Mouse (Mus musculus) myocyte (in vitro differentiated cells): Measurements from ENCODE around the gene Rbms3. TPM values are rescaled to one million over a fixed set of nuclear protein-coding genes. Genes with fewer than 3 reads are reported as not detected.

Experiments used
- H3K27me3 ChIP-seq: one replicate; pipeline ENCODE4 v1.6.1; 2011; ENCODE audit not compliant: control insufficient read depth, insufficient read depth, insufficient read length
- H3K36me3 ChIP-seq: one replicate; pipeline ENCODE4 v1.6.1; 2011; ENCODE audit not compliant: control insufficient read depth, insufficient read depth
- H3K4me2 ChIP-seq: one replicate; pipeline ENCODE4 v1.6.1; 2011; ENCODE audit warnings: low read depth, control low read depth
- H3K4me3 ChIP-seq: one replicate; pipeline ENCODE4 v1.5.1; 2011; ENCODE audit warnings: mild to moderate bottlenecking, control low read depth, moderate library complexity
- H3K79me2 ChIP-seq: one replicate; pipeline ENCODE4 v1.6.1; 2011; ENCODE audit not compliant: control insufficient read depth, insufficient read depth
- H3ac ChIP-seq: one replicate; pipeline ENCODE4 v1.6.1; 2011; ENCODE audit not compliant: control insufficient read depth, insufficient read length
- CEBPB ChIP-seq: IDR thresholded peaks from 2 replicates; pipeline ENCODE4 v1.6.1; 2011; ENCODE audit warnings: mild to moderate bottlenecking, moderate library complexity; ENCODE audit not compliant: poor library complexity, insufficient read depth, severe bottlenecking
- E2F4 ChIP-seq: IDR thresholded peaks from one replicate; pipeline ENCODE4 v1.6.1; 2011; ENCODE audit warnings: mild to moderate bottlenecking, control low read depth, moderate library complexity; ENCODE audit not compliant: insufficient read depth
- MAX ChIP-seq: IDR thresholded peaks from one replicate; pipeline ENCODE4 v1.6.1; 2011; ENCODE audit warnings: low read depth, mild to moderate bottlenecking, control low read depth
- MYOD1 ChIP-seq, 3 experiments: IDR thresholded peaks; one replicate each; pipeline ENCODE4 v1.6.1; 2011; ENCODE audit warnings: control low read depth in 2 of 3, low read depth in 2 of 3, mild to moderate bottlenecking in 2 of 3, moderate library complexity in 1 of 3; ENCODE audit not compliant: insufficient read length in 2 of 3, control insufficient read depth in 1 of 3
- MYOG ChIP-seq, 3 experiments: IDR thresholded peaks; one replicate each; pipeline ENCODE4 v1.6.1; 2011; ENCODE audit warnings: control low read depth in 2 of 3, low read depth in 2 of 3, mild to moderate bottlenecking in 2 of 3; ENCODE audit not compliant: insufficient read length in 2 of 3, control insufficient read depth in 1 of 3, insufficient read depth in 1 of 3
- POLR2A ChIP-seq: IDR thresholded peaks from one replicate; pipeline ENCODE4 v1.6.1; 2011; ENCODE audit warnings: low read depth, mild to moderate bottlenecking, control low read depth, moderate library complexity; ENCODE audit not compliant: insufficient read length
- POLR2AphosphoS2 ChIP-seq: IDR thresholded peaks from one replicate; pipeline ENCODE4 v1.6.1; 2011; ENCODE audit warnings: low read depth, control low read depth; ENCODE audit not compliant: insufficient read length
- REST ChIP-seq: IDR thresholded peaks from one replicate; pipeline ENCODE4 v1.6.1; 2011; ENCODE audit warnings: mild to moderate bottlenecking, control low read depth, moderate library complexity; ENCODE audit not compliant: insufficient read depth, insufficient read length
- SRF ChIP-seq: IDR thresholded peaks from one replicate; pipeline ENCODE4 v1.6.1; 2011; ENCODE audit warnings: low read depth; ENCODE audit not compliant: control insufficient read depth, insufficient read length
- TCF12 ChIP-seq: IDR thresholded peaks from one replicate; pipeline ENCODE4 v1.6.1; 2011; ENCODE audit warnings: mild to moderate bottlenecking, control low read depth; ENCODE audit not compliant: poor library complexity, insufficient read depth, severe bottlenecking
- TCF3 ChIP-seq: IDR thresholded peaks from one replicate; pipeline ENCODE4 v1.6.1; 2011; ENCODE audit warnings: low read depth, control low read depth; ENCODE audit not compliant: insufficient read length
- USF1 ChIP-seq: IDR thresholded peaks from one replicate; pipeline ENCODE4 v1.6.1; 2011; ENCODE audit warnings: low read depth, mild to moderate bottlenecking, control low read depth, moderate library complexity
- polyA plus RNA-seq: library from polyadenylated mRNA; unstranded; fragments of >200 nt; fragmentation: generic; extraction: Trizol; gene quantifications from one replicate; pipeline ENCODE4 v1.2.1, GENCODE M21; 2012; ENCODE audit warnings: missing spikeins

Gene Rbms3
- polyA plus RNA-seq, 1 experiment = 4.5 TPM

GRCm38 (mm10) chr9:117599341-117599740, 30.4 kb downstream of the Rbms3 start:
- no peaks in the 10 kb centered on the region for H3K27me3 ChIP-seq
- H3K4me2 ChIP-seq = no peak overlapping the region
- no peak overlapping the region for H3K4me3 ChIP-seq
- TF ChIP-seq USF1 (no peak), REST (no peak), POLR2A (no peak), POLR2AphosphoS2 (no peak), E2F4 (no peak), TCF3 (no peak), MYOG (IDR thresholded peaks at IDR 0.05; ENCODE audit: control insufficient read depth in 1 of 3, insufficient read depth in 1 of 3, insufficient read length in 2 of 3, low read depth in 2 of 3) (no peak), MAX (no peak), CEBPB (no peak), MYOD1 (IDR thresholded peaks at IDR 0.05; ENCODE audit: control insufficient read depth in 1 of 3, insufficient read length in 2 of 3, low read depth in 2 of 3) (no peak), TCF12 (no peak), SRF (no peak)
- H3ac ChIP-seq = no peak overlapping the region
- H3K79me2 ChIP-seq = no peaks in the 10 kb centered on the region
- no peaks in the 10 kb centered on the region for H3K36me3 ChIP-seq

- no peaks in the 10 kb centered on the region for H3K79me2 ChIP-seq
- H3K4me3 ChIP-seq = no peak overlapping the region
- H3ac ChIP-seq = no peak overlapping the region
- no peaks in the 10 kb centered on the region for H3K27me3 ChIP-seq
- H3K36me3 ChIP-seq = no peaks in the 10 kb centered on the region
- no peak overlapping the region for H3K4me2 ChIP-seq
- TF ChIP-seq CEBPB (no peak), POLR2AphosphoS2 (no peak), MYOG (IDR thresholded peaks at IDR 0.05; ENCODE audit: control insufficient read depth in 1 of 3, insufficient read depth in 1 of 3, insufficient read length in 2 of 3, low read depth in 2 of 3) (no peak), USF1 (no peak), REST (no peak), TCF12 (no peak), MYOD1 (IDR thresholded peaks at IDR 0.05; ENCODE audit: control insufficient read depth in 1 of 3, insufficient read length in 2 of 3, low read depth in 2 of 3) (no peak), E2F4 (no peak), SRF (no peak), TCF3 (no peak), MAX (no peak), POLR2A (no peak)
Observed at GRCm38 (mm10) chr9:117596162-117596561, 33.6 kb downstream of the Rbms3 start.

GRCm38 (mm10) chr9:117585345-117585744, 44.4 kb downstream of the Rbms3 start:
- no peaks in the 10 kb centered on the region for H3K79me2 ChIP-seq
- no peak overlapping the region for H3K4me3 ChIP-seq
- no peak overlapping the region for H3K4me2 ChIP-seq
- no peak for TF ChIP-seq POLR2A
- TF ChIP-seq REST = no peak
- no peak for TF ChIP-seq CEBPB
- no peak for TF ChIP-seq MYOD1 (IDR thresholded peaks at IDR 0.05; ENCODE audit: control insufficient read depth in 1 of 3, insufficient read length in 2 of 3, low read depth in 2 of 3)
- no peak for TF ChIP-seq SRF
- TF ChIP-seq USF1 = no peak
- no peak for TF ChIP-seq TCF3
- TF ChIP-seq TCF12 = no peak
- TF ChIP-seq MYOG (IDR thresholded peaks at IDR 0.05; ENCODE audit: control insufficient read depth in 1 of 3, insufficient read depth in 1 of 3, insufficient read length in 2 of 3, low read depth in 2 of 3) = no peak
- no peak for TF ChIP-seq E2F4
- no peaks in the 10 kb centered on the region for H3K36me3 ChIP-seq
- no peaks in the 10 kb centered on the region for H3K27me3 ChIP-seq
- H3ac ChIP-seq = no peak overlapping the region

GRCm38 (mm10) chr9:117583638-117584037, 46.1 kb downstream of the Rbms3 start:
- TF ChIP-seq POLR2A (no peak), TCF12 (no peak), MYOD1 (IDR thresholded peaks at IDR 0.05; ENCODE audit: control insufficient read depth in 1 of 3, insufficient read length in 2 of 3, low read depth in 2 of 3) (no peak), SRF (no peak), USF1 (no peak)

GRCm38 (mm10) chr9:117582591-117582990, 47.1 kb downstream of the Rbms3 start:
- H3K36me3 ChIP-seq = no peaks in the 10 kb centered on the region
- no peak overlapping the region for H3ac ChIP-seq
- no peak overlapping the region for H3K4me3 ChIP-seq
- TF ChIP-seq TCF3 (no peak), POLR2A (no peak), MYOD1 (IDR thresholded peaks at IDR 0.05; ENCODE audit: control insufficient read depth in 1 of 3, insufficient read length in 2 of 3, low read depth in 2 of 3) (no peak), USF1 (no peak), REST (no peak), POLR2AphosphoS2 (no peak), MYOG (IDR thresholded peaks at IDR 0.05; ENCODE audit: control insufficient read depth in 1 of 3, insufficient read depth in 1 of 3, insufficient read length in 2 of 3, low read depth in 2 of 3) (no peak), CEBPB (no peak), E2F4 (no peak)
- no peak overlapping the region for H3K4me2 ChIP-seq
- H3K27me3 ChIP-seq = no peaks in the 10 kb centered on the region
- no peaks in the 10 kb centered on the region for H3K79me2 ChIP-seq

More at GRCm38 (mm10) chr9:117583638-117584037, 46.1 kb downstream of the Rbms3 start:
- Histone ChIP-seq H3K4me2 (no peak overlapping the region), H3K79me2 (no peaks in the 10 kb centered on the region), H3K4me3 (no peak overlapping the region), H3ac (no peak overlapping the region), H3K36me3 (no peaks in the 10 kb centered on the region), H3K27me3 (no peaks in the 10 kb centered on the region)
